Mouse (Mus musculus): ENCODE data around the gene Car14.
A peak's percentile ranks its signal among the peaks of the same experiment; 100 is the strongest.
"Not testable (repeated sequence)": the region's sequence is repeated elsewhere in the genome, so short reads cannot be mapped to it uniquely, and the experiment has no call there.

Car14 gene

DNA sequence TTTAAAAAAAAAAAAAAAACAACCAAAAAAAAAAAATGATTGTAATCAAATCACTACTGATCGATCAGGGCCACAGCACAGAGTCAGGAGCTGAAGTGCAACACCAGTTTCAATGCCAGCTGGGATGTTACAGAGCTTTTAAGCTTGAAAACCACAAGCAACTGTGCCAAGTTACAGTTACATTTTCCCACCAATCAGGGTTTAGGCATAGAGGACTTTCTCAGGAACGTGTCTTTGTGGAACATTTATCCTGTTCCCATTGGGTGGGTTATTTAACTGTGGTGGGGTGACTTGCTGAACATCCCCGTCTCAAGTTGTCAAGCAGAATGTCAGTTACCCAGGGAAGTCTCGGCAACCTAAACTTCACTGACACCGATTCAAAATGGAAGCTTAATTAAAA lies 20.6 kb upstream of the Car14 start:
- no peak for DNase-seq (ENCODE audit: low read depth, low spot score)

DNA sequence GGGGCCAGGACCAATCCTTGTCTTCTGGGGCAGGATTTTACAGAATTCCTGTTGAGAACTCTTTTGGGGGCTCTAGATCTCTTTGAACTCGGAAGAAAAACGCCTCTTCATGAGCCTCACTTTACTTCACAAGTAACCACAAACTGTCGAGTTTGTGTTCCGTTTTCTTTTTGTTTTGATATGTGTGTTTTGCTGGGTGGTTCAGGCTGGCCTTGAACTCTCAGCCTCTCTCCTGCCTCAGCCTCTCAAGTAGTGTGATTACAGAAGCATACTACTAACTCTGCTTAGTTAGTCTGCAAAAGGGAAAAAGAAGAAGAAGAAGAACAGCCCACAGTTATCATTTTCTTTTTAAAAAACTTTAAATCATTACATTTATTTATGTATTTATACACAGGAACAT lies 19.7 kb upstream of the Car14 start:
- no peak for DNase-seq (ENCODE audit: low read depth, low spot score)

DNA sequence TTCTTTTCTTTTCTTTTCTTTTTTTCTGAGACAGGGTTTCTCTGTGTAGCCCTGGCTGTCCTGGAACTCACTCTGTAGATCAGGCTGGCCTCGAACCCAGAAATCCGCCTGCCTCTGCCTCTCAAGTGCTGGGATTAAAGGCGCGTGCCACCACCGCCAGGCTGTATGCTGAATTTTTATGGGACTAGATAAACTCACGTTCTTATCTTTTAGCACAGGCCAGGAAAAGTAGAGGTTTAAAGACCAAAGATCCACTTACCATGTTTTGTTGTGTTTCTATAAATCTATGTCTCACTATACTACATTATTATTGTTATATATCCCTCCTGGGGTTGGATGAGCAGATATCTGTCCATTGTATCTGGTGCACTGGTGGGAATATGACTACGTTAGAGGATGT lies 18.9 kb upstream of the Car14 start:
- not testable (repeated sequence) for DNase-seq (ENCODE audit: low read depth, low spot score)

DNA sequence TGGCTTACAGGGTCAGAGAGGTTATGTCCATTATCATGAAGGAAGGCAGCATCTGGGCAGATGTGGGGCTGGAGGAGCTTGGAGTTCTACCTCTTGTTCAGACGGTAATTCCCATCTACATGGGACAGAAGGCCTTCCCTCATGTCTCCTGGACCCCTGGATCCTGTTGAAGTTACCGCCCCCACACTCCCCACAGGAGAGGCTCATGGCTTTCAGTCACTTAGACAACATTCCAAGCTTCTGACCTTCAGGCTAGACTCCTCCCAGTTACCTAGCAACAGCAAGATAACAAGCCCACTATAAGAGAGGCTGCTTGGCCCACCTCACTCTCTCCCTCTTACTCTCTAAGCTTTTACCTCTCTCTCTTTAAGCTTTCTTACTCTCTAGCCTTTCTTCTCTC lies 16.0 kb upstream of the Car14 start:
- DNase-seq (ENCODE audit: low read depth, low spot score), result not testable (repeated sequence)

DNA sequence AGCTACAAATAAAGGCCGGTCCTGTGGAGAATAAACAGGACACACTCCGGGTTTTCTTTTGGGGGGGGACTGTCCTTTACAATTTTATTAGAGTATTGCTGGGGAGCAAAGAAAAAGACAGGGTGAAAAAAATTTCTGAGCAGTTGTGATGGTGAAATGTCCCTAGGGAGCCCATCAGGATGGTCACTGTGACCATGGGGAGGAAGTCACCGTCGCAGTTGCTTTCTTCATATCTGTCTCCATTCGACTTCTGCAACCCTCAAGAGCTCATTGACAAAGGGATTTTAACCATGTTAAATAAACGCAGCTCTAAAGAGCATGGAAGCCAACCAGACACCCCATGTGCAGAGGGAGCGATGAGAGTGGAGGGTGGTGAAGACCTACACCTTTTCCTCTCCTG lies 12.3 kb upstream of the Car14 start:
- DNase-seq (ENCODE audit: low read depth, low spot score), result no peak

DNA sequence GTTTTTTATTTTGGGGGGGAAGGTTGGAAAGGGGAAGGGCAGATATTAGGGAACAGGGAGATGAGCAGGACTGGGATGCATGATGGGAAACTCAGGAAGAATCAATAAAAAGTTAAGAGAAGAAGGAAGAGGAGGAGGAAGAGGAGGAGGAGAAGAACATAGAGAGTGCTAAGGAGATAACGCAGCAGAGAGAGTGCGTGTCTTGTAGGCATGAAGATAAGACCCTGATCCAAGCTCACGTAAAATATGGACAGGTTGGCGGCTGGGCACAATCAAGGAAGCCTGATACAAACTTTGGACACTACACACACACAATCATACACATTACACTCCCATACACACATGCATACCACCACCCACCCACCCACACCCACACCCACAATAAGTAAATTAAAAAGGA lies 10.2 kb upstream of the Car14 start:
- no peak for DNase-seq (ENCODE audit: low read depth, low spot score)

DNA sequence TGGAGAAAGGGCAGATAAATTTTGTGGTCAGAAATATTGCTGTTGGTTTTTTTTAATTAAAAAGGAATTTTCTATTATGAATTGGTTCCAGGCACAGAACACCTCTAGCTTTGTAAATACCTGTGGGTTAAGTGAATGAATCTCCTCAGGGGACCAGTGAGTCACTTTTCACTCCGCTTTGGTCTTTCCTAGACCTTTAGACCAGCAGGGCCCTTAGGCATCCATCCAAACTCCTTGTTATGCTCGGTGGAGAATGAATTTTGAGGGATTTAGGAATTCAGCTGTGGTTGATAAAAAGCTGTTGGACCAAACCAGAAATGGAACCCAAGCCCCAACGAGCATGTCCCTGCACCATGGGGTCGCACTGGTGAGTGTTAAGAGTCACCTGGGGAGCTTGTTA lies 3.1 kb upstream of the Car14 start:
- peak; percentile 75 for DNase-seq (ENCODE audit: low read depth, low spot score)

DNA sequence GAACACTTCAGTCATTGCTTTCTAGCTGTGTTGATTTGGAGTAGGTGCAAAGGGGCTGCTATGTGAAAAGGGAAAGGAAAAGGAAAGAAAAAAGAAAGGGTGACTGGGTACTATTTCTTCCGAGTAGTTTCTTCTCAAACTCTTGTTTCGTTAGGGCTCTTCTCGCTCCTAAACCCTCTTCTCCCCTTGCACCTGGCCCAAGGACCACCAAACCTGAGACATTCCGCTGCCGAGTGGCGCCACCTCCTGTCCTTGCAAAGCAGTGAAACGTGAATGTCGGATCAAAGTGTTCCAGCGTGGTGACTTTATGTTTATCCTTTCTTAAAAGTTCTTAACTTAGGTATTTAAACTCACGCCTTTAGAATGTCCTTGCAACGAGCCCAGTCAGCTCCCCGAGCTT lies 2.4 kb upstream of the Car14 start:
- peak; percentile 54 for DNase-seq (ENCODE audit: low read depth, low spot score)

DNA sequence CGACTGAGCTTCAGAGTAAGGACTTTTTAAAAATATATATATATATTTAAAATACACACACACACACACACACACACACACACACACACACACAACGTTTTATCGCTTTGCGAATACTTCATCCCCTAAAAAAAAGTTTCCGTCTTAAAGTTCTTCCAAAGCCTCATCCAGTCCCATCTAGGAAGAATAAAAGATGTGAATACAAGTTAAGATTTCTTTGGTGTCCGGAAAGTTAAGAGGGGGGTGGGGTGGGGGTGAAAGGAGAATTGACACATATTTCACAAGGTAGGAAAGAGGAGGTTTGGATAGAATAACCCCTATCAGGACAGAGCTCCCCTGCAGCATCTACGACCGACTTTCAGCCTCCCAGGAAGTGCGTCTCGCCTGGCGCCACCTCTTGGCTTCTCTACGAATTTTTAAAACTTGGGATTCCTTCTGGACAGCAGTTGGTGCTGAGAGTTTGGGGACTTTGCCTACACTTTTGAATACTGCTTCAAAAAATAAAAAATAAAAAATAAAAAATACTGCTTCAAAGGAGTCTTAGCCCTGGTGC lies 1.5 kb upstream of the Car14 start:
- DNase-seq (ENCODE audit: low read depth, low spot score), result peak; percentile 86

DNA sequence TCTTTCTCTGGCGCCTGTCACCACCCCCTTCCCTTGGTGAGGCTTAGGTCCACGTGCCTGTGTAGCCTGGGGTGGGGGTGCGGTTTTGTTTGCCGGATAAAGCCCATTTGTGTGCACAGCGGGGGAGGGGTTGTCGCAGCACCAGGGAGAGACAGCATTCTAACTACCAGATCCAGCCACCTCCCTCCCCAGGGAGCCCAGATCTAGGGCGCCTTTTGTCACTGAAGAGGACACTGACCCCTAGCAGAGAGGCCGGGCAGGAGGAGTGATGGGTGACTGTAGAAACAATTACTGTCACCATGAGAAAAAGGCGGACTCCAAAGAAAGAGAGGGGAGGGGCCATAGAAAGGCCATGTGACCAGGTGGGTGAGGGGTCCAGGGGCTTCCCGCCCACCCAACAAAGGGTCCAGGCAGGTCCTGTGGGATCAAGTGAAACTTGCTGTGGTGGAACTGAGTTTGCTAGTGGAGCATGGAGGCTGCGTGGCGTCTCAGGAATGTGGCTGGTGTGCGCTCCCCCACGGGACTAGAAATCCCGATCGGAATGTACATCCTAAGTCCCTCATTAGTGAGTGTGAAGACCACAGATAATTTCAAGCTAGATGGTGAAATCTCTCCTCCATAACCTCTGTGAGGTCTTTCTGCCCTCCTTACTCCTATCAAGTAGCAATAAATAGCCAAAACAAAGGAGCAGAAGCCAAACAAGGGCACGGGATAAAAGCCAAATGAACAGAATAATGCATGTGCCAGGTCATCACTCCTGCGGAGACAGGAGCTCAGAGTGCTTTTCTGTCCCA lies 852 bp upstream of the Car14 start:
- peak; percentile 51 for DNase-seq (ENCODE audit: low read depth, low spot score)

DNA sequence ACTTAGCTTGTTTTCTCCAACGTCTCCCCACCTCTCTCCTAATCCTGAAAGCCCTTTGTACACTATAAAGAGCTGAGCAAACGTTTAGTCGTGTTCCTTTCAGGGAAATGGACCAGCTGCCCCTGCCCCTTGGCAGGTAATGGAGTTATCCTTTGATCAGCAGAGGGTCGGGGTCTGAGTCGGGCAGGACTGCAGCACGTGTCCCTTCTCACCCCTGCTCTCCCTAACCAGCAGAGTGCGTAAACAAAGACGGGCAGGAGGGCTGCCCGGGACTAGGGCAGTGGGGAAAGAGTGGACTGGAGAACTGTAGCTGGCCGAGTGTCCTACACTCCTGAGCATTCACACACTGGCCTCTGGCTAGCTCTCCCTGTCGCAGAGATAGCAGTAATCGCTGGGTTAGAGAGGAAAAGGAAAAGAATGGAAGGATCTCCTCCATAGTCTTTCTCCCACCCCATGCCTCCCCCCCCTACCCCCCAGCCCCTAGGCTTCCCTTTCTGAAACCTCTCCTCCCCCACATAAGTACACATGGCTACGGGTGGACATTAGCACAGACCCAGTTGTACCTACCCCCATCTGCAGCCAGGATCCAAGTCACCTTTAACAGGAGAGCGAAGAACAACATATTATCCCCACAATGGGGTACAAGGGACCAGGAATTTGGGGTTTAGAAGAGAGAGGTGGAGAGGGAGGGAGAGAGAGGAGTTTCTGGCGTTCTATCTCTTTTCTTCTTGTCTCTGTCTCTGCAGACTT lies 563 bp downstream of the Car14 start:
- DNase-seq (ENCODE audit: low read depth, low spot score), result no peak

DNA sequence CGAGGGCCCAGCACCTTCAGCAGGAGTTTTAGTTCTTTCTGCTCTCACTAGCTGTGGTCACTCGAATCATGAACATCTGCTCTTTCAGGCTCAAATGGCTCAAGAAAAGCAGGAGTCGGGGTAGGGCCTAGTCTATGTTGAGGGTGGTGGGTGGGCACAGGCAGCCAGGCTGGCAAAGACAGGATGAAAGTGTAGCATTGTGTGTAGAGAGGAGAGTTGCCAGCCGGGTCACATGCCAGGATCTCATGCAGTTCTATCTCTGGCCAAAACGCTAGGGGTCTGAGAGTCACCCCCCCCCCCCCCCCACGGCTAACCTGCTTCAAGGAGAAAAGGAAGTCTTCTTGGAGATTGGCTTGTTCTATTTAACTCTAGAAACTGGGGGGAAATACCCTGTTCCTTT lies 1.8 kb downstream of the Car14 start:
- no peak for DNase-seq (ENCODE audit: low read depth, low spot score)

DNA sequence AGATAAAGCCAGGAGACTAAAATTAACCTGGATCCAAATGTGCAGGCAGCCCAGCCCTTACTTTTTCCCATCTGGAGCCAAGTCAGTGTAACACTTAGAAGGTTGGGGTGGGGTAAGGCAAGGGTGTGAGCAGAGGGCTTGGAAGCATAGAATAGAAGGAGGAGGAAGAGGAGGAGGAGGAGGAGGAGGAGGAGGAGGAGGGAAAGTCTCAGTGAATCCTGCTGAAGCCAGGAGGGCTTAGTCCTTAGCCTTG lies 2.2 kb downstream of the Car14 start:
- DNase-seq (ENCODE audit: low read depth, low spot score), result no peak

DNA sequence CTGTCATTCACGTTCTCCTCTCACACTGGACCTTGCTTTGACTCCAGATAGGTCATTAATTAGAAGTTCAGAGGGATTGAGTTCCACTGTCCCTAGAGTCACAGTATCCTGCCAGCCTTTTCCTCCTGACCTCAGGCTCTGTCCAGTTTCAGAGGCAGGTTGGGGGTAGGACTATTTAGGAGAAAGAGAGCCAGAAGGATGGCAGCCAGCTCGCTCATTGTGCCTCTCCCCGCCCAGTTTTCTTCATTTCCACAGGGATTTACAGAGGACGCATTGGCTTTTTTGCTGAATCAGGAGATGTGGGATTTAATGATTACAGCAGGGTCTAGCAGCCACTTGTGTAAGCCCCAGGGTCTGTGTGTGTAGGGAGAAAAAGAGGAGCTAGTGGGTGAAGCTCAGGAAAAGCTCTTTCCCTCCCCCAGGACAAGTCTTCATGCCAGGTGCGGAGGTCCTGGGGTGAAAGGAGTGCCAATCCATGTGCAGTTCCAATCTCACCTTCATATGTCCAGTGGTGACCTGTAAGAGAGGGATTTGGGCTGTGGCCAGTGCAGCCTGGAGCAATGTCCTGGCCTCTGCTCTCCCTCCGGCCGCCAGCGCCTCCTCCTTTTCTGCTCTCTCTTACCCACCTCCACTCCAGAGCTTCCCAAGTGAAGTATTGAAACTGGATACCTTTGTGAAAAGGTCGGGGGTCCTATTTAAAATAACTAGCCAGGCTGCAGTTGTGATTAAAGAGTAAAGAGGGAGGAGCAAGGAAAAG lies 2.7 kb downstream of the Car14 start:
- no peak for DNase-seq (ENCODE audit: low read depth, low spot score)

DNA sequence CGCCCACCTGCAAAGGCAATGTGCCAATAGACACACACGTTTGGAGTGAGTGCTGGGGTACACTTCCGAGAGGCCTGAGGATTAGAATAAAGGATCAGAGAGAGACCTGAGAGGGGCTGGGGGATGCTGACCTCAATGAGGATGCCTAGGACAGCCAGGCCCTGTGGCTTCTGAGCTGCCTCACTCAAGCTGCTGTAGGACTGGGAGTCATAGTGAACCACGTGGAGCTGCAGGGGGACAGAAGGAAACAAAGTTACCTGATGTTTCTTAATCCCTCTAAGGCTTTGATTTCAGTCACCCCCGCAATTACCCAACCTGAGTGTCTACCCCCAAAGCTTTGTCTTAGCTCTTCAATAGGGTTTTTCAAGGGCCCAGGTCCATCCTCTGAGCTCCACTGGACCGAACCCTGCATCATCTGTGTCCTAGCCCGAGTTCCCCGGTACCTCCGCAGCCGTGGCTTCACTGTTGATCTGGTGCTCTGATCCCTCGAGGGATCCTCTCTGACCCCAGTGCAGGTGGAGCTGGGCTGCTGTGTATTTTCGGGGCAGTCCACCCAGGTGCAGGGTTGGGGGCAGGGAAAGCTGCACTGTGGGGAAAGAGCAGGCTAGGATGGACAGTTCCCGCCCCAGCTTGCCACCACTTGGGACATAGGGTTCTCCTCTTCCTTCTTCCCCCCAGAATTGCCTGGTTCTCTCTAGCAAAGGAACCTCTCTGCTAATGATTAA lies 4.5 kb downstream of the Car14 start:
- no peak for DNase-seq (ENCODE audit: low read depth, low spot score)

DNA sequence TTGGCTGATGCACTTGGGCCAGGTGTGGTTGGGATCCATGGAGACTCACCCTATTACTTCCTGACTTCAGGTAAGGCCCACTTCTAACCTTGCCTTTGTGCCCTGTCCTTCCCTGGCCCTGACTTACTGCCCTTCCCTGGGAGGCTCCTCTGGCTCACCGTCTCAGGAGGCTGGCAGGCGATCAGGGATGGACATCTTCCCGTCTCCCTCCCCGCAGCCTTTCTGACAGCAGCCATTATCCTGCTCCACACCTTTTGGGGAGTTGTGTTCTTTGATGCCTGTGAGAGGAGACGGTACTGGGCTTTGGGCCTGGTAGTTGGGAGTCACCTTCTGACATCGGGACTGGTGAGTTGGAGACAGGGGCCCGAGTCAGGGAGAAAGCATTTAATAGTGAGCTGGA lies 9.0 kb downstream of the Car14 start:
- not testable (repeated sequence) for DNase-seq (ENCODE audit: low read depth, low spot score)

DNA sequence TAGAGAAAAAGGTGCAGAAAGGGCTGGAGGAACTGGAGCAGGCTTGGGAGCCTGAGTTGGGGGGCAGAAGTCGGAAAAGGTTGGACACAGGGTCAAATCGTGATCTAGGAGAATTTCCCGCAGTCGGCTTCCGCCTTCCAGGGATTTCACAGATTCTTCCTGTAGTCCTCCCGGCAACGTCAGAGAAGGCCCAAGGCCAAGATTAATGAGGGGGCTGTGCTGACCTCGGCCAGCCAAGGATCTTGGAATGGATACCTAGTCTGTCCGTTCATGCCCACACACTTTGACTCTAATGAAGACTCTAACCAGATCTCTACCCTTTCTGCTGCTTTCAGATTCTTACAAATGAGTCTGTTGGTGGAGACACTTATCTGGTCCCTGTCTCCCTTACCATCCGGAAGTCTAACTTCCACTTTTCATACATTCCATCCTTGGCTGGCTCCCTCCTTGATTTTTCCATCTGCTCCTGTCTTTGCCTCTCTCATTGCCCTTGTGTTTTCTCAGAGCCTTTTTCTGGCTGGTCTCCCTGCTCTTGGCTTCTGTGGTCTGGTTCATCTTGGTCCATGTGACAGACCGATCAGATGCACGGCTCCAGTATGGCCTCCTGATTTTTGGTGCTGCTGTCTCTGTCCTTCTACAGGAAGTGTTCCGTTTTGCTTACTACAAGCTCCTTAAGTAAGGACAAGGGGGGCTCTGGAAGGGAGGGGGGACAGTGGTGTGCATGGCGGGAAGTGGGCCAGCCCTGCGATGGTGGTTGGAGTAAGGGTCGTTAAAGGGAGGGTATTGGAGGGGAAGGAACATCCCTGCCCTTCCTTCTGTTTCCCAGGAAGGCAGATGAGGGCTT lies 10.0 kb downstream of the Car14 start:
- DNase-seq (ENCODE audit: low read depth, low spot score), result peak; percentile 75

DNA sequence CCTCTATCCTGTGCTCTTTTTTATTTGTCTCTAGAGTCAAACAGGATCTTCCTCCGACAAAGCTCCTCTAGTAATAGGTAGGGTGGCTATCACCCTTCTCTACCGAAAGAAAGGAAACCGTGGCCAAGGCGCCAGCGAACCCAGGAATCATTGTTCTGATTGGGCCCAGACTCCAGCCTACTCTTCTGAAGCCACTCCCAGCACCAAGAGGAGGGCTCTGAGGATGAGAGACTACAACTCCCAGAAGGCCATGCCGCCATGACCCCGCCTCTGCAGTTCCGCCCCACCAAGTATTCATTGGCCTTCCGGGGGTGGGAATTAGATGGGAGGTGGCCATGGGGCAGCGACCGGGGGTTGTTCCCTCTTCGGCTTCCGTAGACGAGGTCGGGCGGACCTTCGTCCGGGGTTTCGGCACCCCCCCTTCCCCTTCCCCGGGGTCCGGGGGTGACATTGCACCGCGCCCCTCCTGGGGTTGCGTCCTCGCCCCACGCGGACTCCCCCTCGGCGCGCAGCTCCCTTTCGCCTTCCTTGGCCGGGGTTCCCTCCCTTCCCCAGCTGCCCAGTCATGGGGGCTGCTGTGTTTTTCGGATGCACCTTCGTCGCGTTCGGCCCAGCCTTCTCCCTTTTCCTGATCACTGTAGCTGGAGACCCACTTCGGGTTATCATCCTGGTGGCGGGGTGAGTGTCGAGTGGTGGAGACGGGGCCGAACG lies 10.7 kb downstream of the Car14 start, which contains the start of gene Aph1a:
TSS of gene Aph1a (plus strand) at position 364 of the 711 bp plus-strand sequence.
- DNase-seq (ENCODE audit: low read depth, low spot score), result peak; percentile 99

DNA sequence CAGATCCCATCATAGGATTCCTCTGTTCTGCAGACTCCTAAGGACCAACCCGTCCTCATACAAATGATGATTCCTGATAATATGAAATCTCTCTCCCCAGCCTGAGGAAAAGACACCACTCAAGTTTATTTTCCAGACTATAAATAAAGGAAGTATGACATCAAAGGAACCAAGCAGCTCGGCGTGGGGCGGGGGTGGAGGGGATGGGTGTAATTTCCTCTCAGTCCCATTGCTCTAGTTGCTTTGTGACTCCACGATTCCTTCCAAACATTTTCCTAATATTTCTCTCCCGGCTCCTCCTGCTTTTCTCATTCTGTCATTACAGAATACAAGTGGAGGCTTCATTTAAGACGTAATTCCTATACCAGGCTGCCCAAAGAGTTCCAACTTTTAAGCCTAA lies 11.4 kb downstream of the Car14 start:
- no peak for DNase-seq (ENCODE audit: low read depth, low spot score)

Measured in 3T3-L1 (cell line).